Mouse (Mus musculus): Measurements from ENCODE around the gene Ptprn2.

GRCm38 (mm10) chr12:117242181-117242580 is 756.7 kb downstream of the Ptprn2 start:
- no peak for TF ChIP-seq POLR2A (IDR thresholded peaks at IDR 0.05; ENCODE audit: insufficient read depth, low read length)
- no peak for TF ChIP-seq CTCF (IDR thresholded peaks at IDR 0.05; ENCODE audit: low read depth, low read length)
- no peak for TF ChIP-seq EP300 (IDR thresholded peaks at IDR 0.05; ENCODE audit: insufficient read depth, low read depth, low read length)

All from ES-Bruce4 (cell line).